Mouse (Mus musculus): ENCODE measurements around the gene Cst6. TPM values are rescaled to one million over a fixed set of nuclear protein-coding genes. Genes with fewer than 3 reads are reported as not detected.
"Not testable (repeated sequence)": the region's sequence is repeated elsewhere in the genome, so short reads cannot be mapped to it uniquely, and the experiment has no call there.

Cst6 gene
- 1.8 and 1.9 TPM in 2 replicates for polyA plus RNA-seq (2014; fragmentation: Nextera tagmentation; extraction: Ambion mirVana)

- H3K9me3 ChIP-seq (ENCODE audit: control insufficient read depth, low read length); H3K27me3 ChIP-seq (ENCODE audit: control insufficient read depth, insufficient read depth, low read length); ATAC-seq (ENCODE audit: insufficient read depth, low FRiP score, low TSS enrichment); H3K36me3 ChIP-seq (ENCODE audit: control insufficient read depth, insufficient read depth, low read length); H3K27ac ChIP-seq (ENCODE audit: low read depth, low read length); DNase-seq (ENCODE audit: low spot score); H3K4me1 ChIP-seq (ENCODE audit: control insufficient read depth, insufficient read depth, low read length): not testable (repeated sequence)
- H3K4me2 ChIP-seq (ENCODE audit: low read depth), result peak within 1 kb of the TSS; percentile 66
- peak within 1 kb of the TSS; percentile 35 for H3K4me3 ChIP-seq (ENCODE audit: low read depth, low read length)
- WGBS, result 61% methylated on average over 6 of the region's 6 CpGs
- H3K9ac ChIP-seq (ENCODE audit: low read length), result peak within 1 kb of the TSS; percentile 44
These were observed at the start of gene Cst6 for GRCm38 (mm10) chr19:5349502-5349873. Gene Cst6, minus strand, starts transcription at chr19:5349574.

- Histone ChIP-seq H3K4me1 (ENCODE audit: control insufficient read depth, insufficient read depth, low read length) (peaks cover under 1% of the 10 kb centered on the region; the same call in 1 of the 2 replicates), H3K4me2 (ENCODE audit: low read depth) (no peak overlapping the region), H3K27ac (ENCODE audit: low read depth, low read length) (no peak overlapping the region), H3K27me3 (ENCODE audit: control insufficient read depth, insufficient read depth, low read length) (no peaks in the 10 kb centered on the region), H3K36me3 (ENCODE audit: control insufficient read depth, insufficient read depth, low read length) (no peaks in the 10 kb centered on the region), H3K4me3 (ENCODE audit: low read depth, low read length) (no peak overlapping the region), H3K9ac (ENCODE audit: low read length) (no peak overlapping the region), H3K9me3 (ENCODE audit: control insufficient read depth, low read length) (no peaks in the 10 kb centered on the region)
- WGBS, result 67% methylated on average over 4 of the region's 4 CpGs
- DNase-seq (ENCODE audit: low spot score) (no peak), ATAC-seq (ENCODE audit: insufficient read depth, low FRiP score, low TSS enrichment) (no peak)
These were observed 46.0 kb upstream of the Cst6 start for GRCm38 (mm10) chr19:5395371-5395770.

GRCm38 (mm10) chr19:5394168-5394567 lies 44.8 kb upstream of the Cst6 start:
- Histone ChIP-seq H3K9me3 (ENCODE audit: control insufficient read depth, low read length) (no peaks in the 10 kb centered on the region), H3K4me1 (ENCODE audit: control insufficient read depth, insufficient read depth, low read length) (peaks cover 13% of the 10 kb centered on the region), H3K27ac (ENCODE audit: low read depth, low read length) (no peak overlapping the region), H3K4me2 (ENCODE audit: low read depth) (no peak overlapping the region), H3K27me3 (ENCODE audit: control insufficient read depth, insufficient read depth, low read length) (no peaks in the 10 kb centered on the region), H3K4me3 (ENCODE audit: low read depth, low read length) (no peak overlapping the region), H3K9ac (ENCODE audit: low read length) (no peak overlapping the region), H3K36me3 (ENCODE audit: control insufficient read depth, insufficient read depth, low read length) (no peaks in the 10 kb centered on the region)
- ATAC-seq (ENCODE audit: insufficient read depth, low FRiP score, low TSS enrichment) (no peak), DNase-seq (ENCODE audit: low spot score) (no peak)
- WGBS, result 53% methylated on average over 10 of the region's 10 CpGs

GRCm38 (mm10) chr19:5392892-5393291 lies 43.5 kb upstream of the Cst6 start:
- H3K9ac ChIP-seq (ENCODE audit: low read length), result no peak overlapping the region
- no peak for ATAC-seq (ENCODE audit: insufficient read depth, low FRiP score, low TSS enrichment)

GRCm38 (mm10) chr19:5390416-5390815 lies 41.0 kb upstream of the Cst6 start:
- Histone ChIP-seq H3K27ac (ENCODE audit: low read depth, low read length) (no peak overlapping the region), H3K36me3 (ENCODE audit: control insufficient read depth, insufficient read depth, low read length) (no peaks in the 10 kb centered on the region), H3K9me3 (ENCODE audit: control insufficient read depth, low read length) (no peaks in the 10 kb centered on the region), H3K9ac (ENCODE audit: low read length) (no peak overlapping the region; the same call in 1 of the 2 replicates), H3K4me2 (ENCODE audit: low read depth) (no peak overlapping the region), H3K4me1 (ENCODE audit: control insufficient read depth, insufficient read depth, low read length) (peaks cover 24% of the 10 kb centered on the region), H3K27me3 (ENCODE audit: control insufficient read depth, insufficient read depth, low read length) (no peaks in the 10 kb centered on the region), H3K4me3 (ENCODE audit: low read depth, low read length) (0 out of 2 replicates have a peak overlapping the region, but pooled peaks have one; percentile 94)
- ATAC-seq (ENCODE audit: insufficient read depth, low FRiP score, low TSS enrichment), result no peak
- no peak for DNase-seq (ENCODE audit: low spot score)
- 89% methylated on average over 8 of the region's 8 CpGs for WGBS

More at GRCm38 (mm10) chr19:5392892-5393291, 43.5 kb upstream of the Cst6 start:
- Histone ChIP-seq H3K9me3 (ENCODE audit: control insufficient read depth, low read length) (no peaks in the 10 kb centered on the region), H3K36me3 (ENCODE audit: control insufficient read depth, insufficient read depth, low read length) (no peaks in the 10 kb centered on the region), H3K27ac (ENCODE audit: low read depth, low read length) (no peak overlapping the region), H3K4me1 (ENCODE audit: control insufficient read depth, insufficient read depth, low read length) (peaks cover 15% of the 10 kb centered on the region), H3K4me3 (ENCODE audit: low read depth, low read length) (no peak overlapping the region), H3K4me2 (ENCODE audit: low read depth) (no peak overlapping the region), H3K27me3 (ENCODE audit: control insufficient read depth, insufficient read depth, low read length) (no peaks in the 10 kb centered on the region)
- DNase-seq (ENCODE audit: low spot score), result no peak
- WGBS, result 76% methylated on average over 4 of the region's 4 CpGs

GRCm38 (mm10) chr19:5389647-5390046 lies 40.3 kb upstream of the Cst6 start:
- H3K4me1 ChIP-seq (ENCODE audit: control insufficient read depth, insufficient read depth, low read length), result peaks cover 24% of the 10 kb centered on the region
- peak overlapping the region; percentile 92 for H3K4me2 ChIP-seq (ENCODE audit: low read depth)
- H3K27me3 ChIP-seq (ENCODE audit: control insufficient read depth, insufficient read depth, low read length), result no peaks in the 10 kb centered on the region
- H3K9me3 ChIP-seq (ENCODE audit: control insufficient read depth, low read length), result no peaks in the 10 kb centered on the region
- DNase-seq (ENCODE audit: low spot score), result no peak
- no peak overlapping the region for H3K27ac ChIP-seq (ENCODE audit: low read depth, low read length)
- 42% methylated on average over 12 of the region's 12 CpGs for WGBS
- ATAC-seq (ENCODE audit: insufficient read depth, low FRiP score, low TSS enrichment), result no peak
- H3K36me3 ChIP-seq (ENCODE audit: control insufficient read depth, insufficient read depth, low read length), result peaks cover 3% of the 10 kb centered on the region; the same call in 1 of the 2 replicates
- peak overlapping the region; percentile 45 for H3K9ac ChIP-seq (ENCODE audit: low read length)
- peak overlapping the region; percentile 94 for H3K4me3 ChIP-seq (ENCODE audit: low read depth, low read length)

- Histone ChIP-seq H3K9ac (ENCODE audit: low read length) (peak within 1 kb of the TSS; percentile 91), H3K27me3 (ENCODE audit: control insufficient read depth, insufficient read depth, low read length) (no peaks in the 10 kb centered on the region), H3K4me2 (ENCODE audit: low read depth) (peak within 1 kb of the TSS; percentile 92), H3K4me3 (ENCODE audit: low read depth, low read length) (peak within 1 kb of the TSS; percentile 94), H3K27ac (ENCODE audit: low read depth, low read length) (peak within 1 kb of the TSS; percentile 60; the same call in 1 of the 2 replicates), H3K4me1 (ENCODE audit: control insufficient read depth, insufficient read depth, low read length) (peaks cover 24% of the 10 kb centered on the region), H3K36me3 (ENCODE audit: control insufficient read depth, insufficient read depth, low read length) (peaks cover 9% of the 10 kb centered on the region), H3K9me3 (ENCODE audit: control insufficient read depth, low read length) (no peaks in the 10 kb centered on the region)
- DNase-seq (ENCODE audit: low spot score), result peak; percentile 95
- 2% methylated on average over 43 of the region's 43 CpGs for WGBS
- ATAC-seq (ENCODE audit: insufficient read depth, low FRiP score, low TSS enrichment), result peak; percentile 90
These were observed 39.3 kb upstream of the Cst6 start, which contains the start of gene Sart1 for GRCm38 (mm10) chr19:5388588-5389242. Gene Sart1, minus strand, starts transcription at chr19:5388703.

- H3K4me1 ChIP-seq (ENCODE audit: control insufficient read depth, insufficient read depth, low read length), result peaks cover 24% of the 10 kb centered on the region
- H3K9ac ChIP-seq (ENCODE audit: low read length), result peak overlapping the region; percentile 91
- no peaks in the 10 kb centered on the region for H3K27me3 ChIP-seq (ENCODE audit: control insufficient read depth, insufficient read depth, low read length)
- peak overlapping the region; percentile 60; the same call in 1 of the 2 replicates for H3K27ac ChIP-seq (ENCODE audit: low read depth, low read length)
- peak overlapping the region; percentile 92 for H3K4me2 ChIP-seq (ENCODE audit: low read depth)
- peaks cover 13% of the 10 kb centered on the region for H3K36me3 ChIP-seq (ENCODE audit: control insufficient read depth, insufficient read depth, low read length)
- no peaks in the 10 kb centered on the region for H3K9me3 ChIP-seq (ENCODE audit: control insufficient read depth, low read length)
- DNase-seq (ENCODE audit: low spot score) (no peak), ATAC-seq (ENCODE audit: insufficient read depth, low FRiP score, low TSS enrichment) (peak; percentile 63; the same call in 1 of the 2 replicates)
- peak overlapping the region; percentile 94 for H3K4me3 ChIP-seq (ENCODE audit: low read depth, low read length)
- under 1% methylated on average over 43 of the region's 43 CpGs for WGBS
These were observed 38.7 kb upstream of the Cst6 start for GRCm38 (mm10) chr19:5388011-5388441.

- Histone ChIP-seq H3K4me1 (ENCODE audit: control insufficient read depth, insufficient read depth, low read length) (peaks cover 16% of the 10 kb centered on the region), H3K4me2 (ENCODE audit: low read depth) (no peak overlapping the region), H3K9me3 (ENCODE audit: control insufficient read depth, low read length) (no peaks in the 10 kb centered on the region), H3K27me3 (ENCODE audit: control insufficient read depth, insufficient read depth, low read length) (no peaks in the 10 kb centered on the region), H3K36me3 (ENCODE audit: control insufficient read depth, insufficient read depth, low read length) (peaks cover 43% of the 10 kb centered on the region), H3K27ac (ENCODE audit: low read depth, low read length) (no peak overlapping the region), H3K9ac (ENCODE audit: low read length) (no peak overlapping the region), H3K4me3 (ENCODE audit: low read depth, low read length) (no peak overlapping the region)
- no peak for DNase-seq (ENCODE audit: low spot score)
- ATAC-seq (ENCODE audit: insufficient read depth, low FRiP score, low TSS enrichment), result no peak
- 95% methylated on average over 8 of the region's 8 CpGs for WGBS
These were observed 35.3 kb upstream of the Cst6 start for GRCm38 (mm10) chr19:5384715-5385114.

All from neural tube, embryonic 11.5 days (tissue).